Mouse (Mus musculus) kidney, postnatal 4 days (tissue): Measurements from ENCODE around the gene Gm49337.
"Not testable (repeated sequence)": the region's sequence is repeated elsewhere in the genome, so short reads cannot be mapped to it uniquely, and the experiment has no call there.

Experiments
- DNase-seq, 2 experiments: peaks; one replicate each; pipeline ENCODE4 v3.0.0; 2021; ENCODE audit warnings: mixed read lengths in 2 of 2

Gene Gm49337

GRCm38 (mm10) chr4:116215895-116216605, 42.9 kb downstream of the Gm49337 start:
- DNase-seq: no peak

GRCm38 (mm10) chr4:116217046-116217445, 43.9 kb downstream of the Gm49337 start:
- no peak for DNase-seq

- not testable (repeated sequence) for DNase-seq
Measured at GRCm38 (mm10) chr4:116217661-116218060, 44.5 kb downstream of the Gm49337 start.

GRCm38 (mm10) chr4:116219056-116219455, 45.9 kb downstream of the Gm49337 start:
- no peak for DNase-seq

GRCm38 (mm10) chr4:116220071-116220650, 47.0 kb downstream of the Gm49337 start:
- DNase-seq: peak in 1 of 2 experiments; percentile 8

- DNase-seq: peak; percentile 84 to 90
Measured at GRCm38 (mm10) chr4:116220780-116221139, 47.6 kb downstream of the Gm49337 start.

GRCm38 (mm10) chr4:116221140-116221851, 48.1 kb downstream of the Gm49337 start, which contains the start of gene Pik3r3:
TSS of gene Pik3r3 (plus strand) at chr4:116221618.
- peak; percentile 98 to 99 for DNase-seq

- peak; percentile 26 to 30 for DNase-seq
Measured at GRCm38 (mm10) chr4:116221996-116222842, 49.0 kb downstream of the Gm49337 start.

GRCm38 (mm10) chr4:116222843-116223119, 49.6 kb downstream of the Gm49337 start:
- no peak for DNase-seq

- DNase-seq: no peak
Measured at GRCm38 (mm10) chr4:116243377-116243776, 70.2 kb downstream of the Gm49337 start.

- no peak for DNase-seq
Measured at GRCm38 (mm10) chr4:116244240-116244639, 71.1 kb downstream of the Gm49337 start.

- DNase-seq: peak; percentile 65 to 72
Measured at GRCm38 (mm10) chr4:116245926-116246325, 72.7 kb downstream of the Gm49337 start.

- DNase-seq: no peak
Measured at GRCm38 (mm10) chr4:116249986-116250385, 76.8 kb downstream of the Gm49337 start.

GRCm38 (mm10) chr4:116268220-116268619, 95.0 kb downstream of the Gm49337 start:
- DNase-seq: no peak

GRCm38 (mm10) chr4:116282211-116282610, 109.0 kb downstream of the Gm49337 start:
- peak; percentile 25 to 28 for DNase-seq

GRCm38 (mm10) chr4:116291561-116291960, 118.4 kb downstream of the Gm49337 start:
- no peak for DNase-seq

- DNase-seq: no peak
Measured at GRCm38 (mm10) chr4:116293296-116293695, 120.1 kb downstream of the Gm49337 start.

GRCm38 (mm10) chr4:116300878-116301355, 127.7 kb downstream of the Gm49337 start:
- no peak for DNase-seq

GRCm38 (mm10) chr4:116304551-116304950, 131.4 kb downstream of the Gm49337 start:
- no peak for DNase-seq

- no peak for DNase-seq
Measured at GRCm38 (mm10) chr4:116317575-116317974, 144.4 kb downstream of the Gm49337 start.

- no peak for DNase-seq
Measured at GRCm38 (mm10) chr4:116322127-116322526, 148.9 kb downstream of the Gm49337 start.

GRCm38 (mm10) chr4:116329256-116329655, 156.1 kb downstream of the Gm49337 start:
- no peak for DNase-seq

- DNase-seq: no peak
Measured at GRCm38 (mm10) chr4:116336294-116336693, 163.1 kb downstream of the Gm49337 start.
